Comparison of ENCODE assay signal across 1 mouse cellular context in the genomic region with DNA sequence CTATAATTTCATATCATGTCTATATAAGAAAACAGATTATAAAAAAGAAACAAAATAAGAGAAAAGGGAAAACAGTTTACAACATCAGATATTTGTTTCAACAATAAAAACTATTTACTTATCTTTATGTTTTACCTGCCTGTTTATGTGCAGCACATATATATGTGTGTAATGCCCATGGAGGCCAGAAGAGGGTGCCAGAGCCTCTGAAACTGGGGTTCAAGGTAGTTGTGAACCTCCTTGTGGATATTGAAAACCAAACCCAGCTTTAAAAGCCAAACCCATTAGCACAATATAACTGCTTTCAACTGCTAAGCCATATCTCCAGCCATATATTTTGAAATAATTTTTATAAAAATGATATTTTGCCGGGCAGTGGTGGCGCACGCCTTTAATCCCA.
A peak's percentile ranks its signal among the peaks of the same experiment; 100 is the strongest.
TF ChIP-seq lines count a peak whose summit lies in the region.

No protein-coding gene starts in this region.

TF ChIP-seq in MEL, 35 proteins besides CTCF, POLR2A, EP300 and RAD21 (continued from another document):
- TF ChIP-seq ZNF384 (IDR thresholded peaks at IDR 0.05; ENCODE audit: low read depth, low read length) (peak; percentile 50; the same call in 1 of the 2 replicates), POLR2AphosphoS2 (IDR thresholded peaks at IDR 0.05; ENCODE audit: low read length) (no peak), USF1 (IDR thresholded peaks at IDR 0.05; ENCODE audit: low read depth, low read length) (no peak), NRF1 (IDR thresholded peaks at IDR 0.05; ENCODE audit: insufficient read depth, low read depth, low read length, poor library complexity, severe bottlenecking) (no peak), TBP (IDR thresholded peaks at IDR 0.05; ENCODE audit: low read depth, low read length) (no peak), MAFK (IDR thresholded peaks at IDR 0.05; ENCODE audit: borderline replicate concordance, low read depth, low read length) (no peak)
